Mouse (Mus musculus) heart, adult 2 months (tissue): ENCODE measurements around the gene Hmga1.

Source experiments
- CTCF ChIP-seq: fragments of 200-600 bp; IDR thresholded peaks from 2 replicates; pipeline ENCODE4 v1.8.1; 2022; ENCODE audit warnings: antibody characterized with exemption, mild to moderate bottlenecking, moderate library complexity
- POLR2A ChIP-seq: fragments of 200-500 bp; IDR thresholded peaks from 2 replicates; pipeline ENCODE4 v1.6.1; 2011; ENCODE audit warnings: mild to moderate bottlenecking, low read depth, low read length, control low read depth; ENCODE audit not compliant: insufficient read depth

GRCm38 (mm10) chr17:27560926-27561480, 4.7 kb downstream of the Hmga1 start:
- TF ChIP-seq POLR2A: no peak
- no peak for TF ChIP-seq CTCF
